Mouse (Mus musculus) embryonic fibroblast, embryonic 13.5 days (primary cell): ENCODE data around the gene Lrrtm1.

Experiments used
- CTCF ChIP-seq: IDR thresholded peaks from 2 replicates; pipeline ENCODE4 v1.5.1; 2011; ENCODE audit warnings: mild to moderate bottlenecking, control low read depth, low read length, moderate library complexity, borderline replicate concordance; ENCODE audit not compliant: insufficient read depth
- POLR2A ChIP-seq: IDR thresholded peaks from 2 replicates; pipeline ENCODE4 v1.6.1; 2011; ENCODE audit warnings: low read depth, mild to moderate bottlenecking, control low read depth, low read length, moderate library complexity

DNA sequence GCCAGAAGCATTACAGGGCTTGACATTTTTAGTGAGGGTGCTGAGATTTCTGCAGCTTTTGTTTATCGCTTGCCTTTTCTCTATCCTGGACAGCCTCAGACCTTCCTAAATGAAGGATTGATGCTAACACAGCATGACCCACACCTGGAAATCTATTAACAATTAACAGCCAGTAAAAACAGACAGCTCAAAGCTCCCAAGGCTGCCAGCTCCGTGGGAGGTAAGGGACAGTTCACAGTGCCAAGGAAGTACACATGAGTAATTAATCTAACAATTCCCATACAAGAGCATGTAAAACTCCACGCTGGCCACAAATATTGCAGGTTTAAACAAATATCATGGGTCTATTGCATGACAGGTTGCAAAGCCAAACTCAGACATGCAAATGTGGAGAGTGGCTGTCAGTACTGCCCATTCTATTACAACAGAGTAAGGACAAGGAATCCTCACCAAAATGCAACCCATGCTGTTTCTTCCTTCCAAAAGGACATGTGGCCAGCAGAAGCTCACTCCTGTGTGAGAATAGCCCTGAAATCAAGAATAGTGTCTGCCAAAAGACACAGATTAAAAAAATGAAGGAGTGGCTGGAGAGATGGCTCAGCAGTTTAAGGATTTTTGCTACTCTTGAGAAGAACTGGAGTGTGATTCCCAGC lies 28.6 kb upstream of the Lrrtm1 start:
- no peak for TF ChIP-seq CTCF
- no peak for TF ChIP-seq POLR2A
